Mouse (Mus musculus) left cerebral cortex, postnatal 10 days (tissue): Measurements from ENCODE around the gene Il4. TPM values are rescaled to one million over a fixed set of nuclear protein-coding genes. Genes with fewer than 3 reads are reported as not detected.
"Not testable (repeated sequence)": the region's sequence is repeated elsewhere in the genome, so short reads cannot be mapped to it uniquely, and the experiment has no call there.

Experiments used
- DNase-seq, 2 experiments: peaks; one replicate each; pipeline ENCODE4 v3.0.0; 2021 to 2022; ENCODE audit warnings: low spot score in 2 of 2, mixed read lengths in 1 of 2; ENCODE audit errors: extremely low spot score in 1 of 2
- intact Hi-C: fragments of 180-260 bp; cut with DNase I; formaldehyde crosslinking; loops from one replicate; pipeline ENCODE4 v1.15.1; 2025
- total RNA-seq, 2 experiments: library from RNA; stranded (reverse); gene quantifications; 2 replicates each; pipeline ENCODE4 v1.2.3; 2021

The Il4 gene
- total RNA-seq, 2 experiments from 2014 or later: not detected

DNA sequence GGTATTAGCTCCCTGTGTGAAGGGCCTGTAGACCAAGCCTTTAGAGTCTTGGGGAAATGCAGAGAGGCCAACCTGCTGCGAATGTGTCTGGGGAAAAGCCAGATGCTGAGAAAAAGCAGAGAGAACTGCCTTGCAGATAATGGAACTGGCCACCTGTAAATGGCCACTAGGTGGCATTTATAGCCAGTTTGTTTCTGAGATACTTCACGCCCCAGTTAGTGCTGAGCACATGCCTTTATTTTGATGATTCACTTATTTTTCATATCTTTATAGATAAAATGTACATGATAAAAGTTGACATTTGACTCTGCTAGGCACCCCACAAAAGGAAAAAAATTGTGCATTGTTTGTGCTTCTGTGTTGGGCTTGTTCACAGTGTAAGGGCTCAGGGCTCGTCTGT lies 33.6 kb downstream of the Il4 start:
- intact Hi-C loops: no loop called here
- no peak for DNase-seq

DNA sequence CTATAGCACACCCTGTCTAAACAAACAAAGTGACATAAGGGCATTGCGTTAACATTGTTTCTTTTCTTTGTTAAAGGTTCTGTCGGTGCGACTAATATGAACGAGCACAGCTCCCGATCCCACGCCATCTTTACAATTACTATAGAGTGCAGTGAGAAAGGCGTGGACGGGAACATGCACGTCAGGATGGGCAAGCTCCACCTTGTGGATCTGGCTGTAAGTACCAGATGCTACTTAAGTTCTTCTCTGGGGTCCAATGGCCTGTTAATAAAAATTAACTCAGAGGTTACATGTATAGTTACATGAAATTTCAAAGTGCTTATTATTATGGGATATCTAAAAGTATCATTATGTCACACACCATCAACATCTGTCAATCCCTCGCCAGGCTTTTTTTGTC lies 35.3 kb downstream of the Il4 start:
- DNase-seq: no peak
- intact Hi-C loops: no loop called here

DNA sequence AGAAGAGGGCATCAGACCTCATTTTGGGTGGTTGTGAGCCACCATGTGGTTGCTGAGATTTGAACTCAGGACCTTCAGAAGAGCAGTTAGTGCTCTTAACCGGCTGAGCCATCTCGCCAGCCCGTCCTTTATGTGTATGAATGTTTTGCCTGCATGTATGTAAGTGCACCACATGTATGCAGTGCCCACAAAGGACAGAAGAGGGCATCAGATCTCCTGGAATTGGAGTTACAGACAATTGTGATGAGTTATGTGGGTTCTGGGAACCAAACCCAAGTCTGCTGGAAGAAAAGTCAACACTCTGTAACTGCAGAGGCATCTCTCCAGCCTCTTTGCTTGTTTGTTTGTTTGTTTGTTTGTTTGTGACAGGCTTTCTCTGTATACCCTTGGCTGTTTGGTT lies 37.9 kb downstream of the Il4 start:
- intact Hi-C loops: no loop called here
- DNase-seq: no peak

DNA sequence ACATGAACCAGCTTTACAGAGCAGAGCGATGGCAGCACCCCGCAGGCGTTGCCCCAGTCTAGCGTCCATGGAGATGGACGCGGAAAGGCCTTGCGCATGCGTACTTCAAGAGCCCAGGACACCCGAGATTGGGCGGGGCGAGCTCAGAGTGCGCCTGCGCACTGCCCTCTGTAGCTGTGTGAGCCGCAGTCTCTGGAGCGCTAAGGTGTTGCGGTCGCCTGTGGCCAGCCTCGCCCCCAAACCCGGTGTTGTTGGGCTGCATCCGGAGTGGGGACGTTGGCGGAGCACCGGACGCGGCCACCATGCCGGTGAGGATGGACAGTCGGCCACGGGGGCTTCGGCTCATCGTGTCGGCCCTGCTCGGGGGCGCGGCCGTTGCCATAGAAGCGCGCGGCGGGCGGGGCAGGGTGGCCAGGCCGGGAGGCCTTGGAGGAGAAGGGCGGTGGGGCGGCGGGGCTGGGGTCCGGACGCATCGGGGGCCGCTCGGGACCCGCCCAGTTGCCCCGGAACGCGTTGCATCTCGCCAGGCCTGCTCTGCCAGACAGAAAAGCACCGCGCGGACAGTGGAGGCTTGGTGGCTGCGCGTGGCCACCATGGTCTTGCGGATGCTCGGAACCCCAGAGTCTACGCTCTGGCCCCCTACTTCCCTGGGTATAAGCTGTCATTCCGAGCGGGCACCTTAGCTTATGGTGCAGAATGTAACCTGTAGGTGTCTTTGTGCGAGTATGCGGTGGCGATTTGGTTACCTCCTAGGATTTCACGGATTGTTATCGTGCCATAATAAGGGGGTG lies 51.0 kb downstream of the Il4 start, which contains the start of gene Kif3a:
Kif3a (plus strand) TSS at position 156 of the 791 bp plus-strand sequence.
- DNase-seq: peak; percentile 91 to 95
- intact Hi-C loops: loop anchor here (5.0 kb wide), 2 partner anchors 35 to 95 kb away; partner anchors contain the start of gene Gm9837

DNA sequence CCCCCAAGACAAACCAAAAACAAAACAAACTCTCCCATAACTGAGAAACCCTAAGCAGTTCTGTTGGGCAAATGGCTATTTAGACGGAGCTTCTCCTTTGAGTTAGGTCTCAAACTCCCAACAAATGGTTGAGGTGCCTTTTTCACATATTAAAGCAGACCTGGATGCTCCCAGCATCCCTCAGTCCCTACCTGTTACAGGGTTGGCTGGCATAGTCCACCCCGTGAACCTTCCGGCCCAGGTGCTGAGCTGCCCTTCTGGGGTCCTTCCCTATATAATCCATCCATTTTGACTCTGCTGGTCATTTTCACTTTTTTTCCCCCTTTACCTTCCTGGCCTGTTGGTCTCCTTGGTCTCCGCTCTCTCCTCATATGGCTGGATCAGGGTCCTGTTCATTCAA lies 51.8 kb downstream of the Il4 start:
- intact Hi-C loops: loop anchor here (5.0 kb wide), 2 partner anchors 34 to 94 kb away; partner anchors contain the start of gene Gm9837

DNA sequence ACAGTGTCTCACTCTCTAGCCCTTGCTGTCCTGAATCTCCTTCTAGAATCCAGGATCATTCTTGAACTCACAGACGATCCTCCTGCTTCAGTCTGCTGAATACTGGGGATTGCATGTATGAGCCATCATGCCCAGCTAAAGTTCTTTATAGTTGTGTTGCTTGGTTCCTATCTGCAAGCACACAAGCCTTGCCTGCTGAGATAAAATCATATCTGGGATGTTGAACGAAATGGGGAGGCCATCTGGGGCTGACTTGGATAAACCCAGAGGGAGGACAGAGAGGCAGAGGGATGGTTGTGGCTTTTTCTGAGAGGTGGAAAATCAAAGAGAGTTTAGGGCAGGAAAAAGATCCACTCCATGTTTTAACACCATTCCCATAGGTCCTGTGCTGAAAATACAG lies 56.5 kb downstream of the Il4 start:
- DNase-seq: no peak
- intact Hi-C loops: no loop called here

More for the DNA sequence above, 51.8 kb downstream of the Il4 start:
- DNase-seq: no peak

DNA sequence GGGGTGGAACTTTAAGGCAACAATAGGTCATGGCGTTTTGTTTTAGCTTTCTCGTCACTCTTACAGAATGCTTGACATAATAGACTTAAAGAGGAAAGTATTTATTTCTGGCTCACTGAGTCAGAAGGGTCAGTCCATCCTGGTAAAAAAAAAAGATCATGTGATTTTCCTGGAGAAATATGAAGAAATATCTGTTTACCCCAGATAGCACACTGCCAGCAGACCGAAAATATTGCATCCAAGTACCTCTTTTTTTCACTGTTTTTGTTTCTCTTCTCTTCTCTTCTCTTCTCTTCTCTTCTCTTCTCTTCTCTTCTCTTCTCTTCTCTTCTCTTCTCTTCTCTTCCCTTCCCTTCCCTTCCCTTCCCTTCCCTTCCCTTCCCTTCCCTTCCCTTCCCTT lies 58.5 kb downstream of the Il4 start:
- DNase-seq, intact Hi-C loops: not testable (repeated sequence)

DNA sequence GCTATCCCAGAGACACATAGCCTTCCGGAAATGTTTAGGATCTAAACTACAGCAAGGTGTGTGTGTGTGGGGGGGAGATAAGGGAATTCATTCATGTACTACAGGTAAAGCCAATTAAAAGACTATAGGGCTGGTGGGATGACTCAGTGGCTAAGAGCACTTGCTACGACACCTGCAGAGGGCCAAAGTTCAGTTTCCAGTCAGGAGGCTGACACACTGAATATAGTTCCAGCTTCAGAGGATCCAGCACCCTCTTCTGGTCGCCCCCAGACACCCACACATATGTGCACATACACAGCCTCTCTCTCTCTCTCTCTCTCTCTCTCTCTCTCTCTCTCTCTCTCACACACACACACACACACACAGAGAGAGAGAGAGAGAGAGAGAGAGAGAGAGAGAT lies 60.5 kb downstream of the Il4 start:
- DNase-seq, intact Hi-C loops: not testable (repeated sequence)

DNA sequence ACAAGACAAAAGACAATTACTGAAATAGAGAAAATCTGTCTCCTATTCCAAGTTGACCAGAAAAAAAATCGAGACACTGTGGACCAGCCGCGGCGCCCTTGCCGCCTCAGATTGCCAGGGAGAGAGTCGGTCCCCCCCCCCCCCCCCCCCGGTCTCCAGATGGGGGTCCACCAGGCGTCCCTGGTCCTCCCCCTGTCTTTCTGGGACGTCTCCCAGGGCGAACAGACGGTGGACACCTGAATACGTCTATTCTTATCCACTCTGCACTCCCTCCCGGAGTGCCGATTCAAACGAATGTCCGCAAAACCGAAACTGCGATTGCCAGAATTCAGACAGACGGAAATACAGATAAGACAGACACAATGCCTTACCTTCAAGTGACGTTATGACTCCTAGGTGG lies 61.9 kb downstream of the Il4 start:
- DNase-seq, intact Hi-C loops: not testable (repeated sequence)

Other genes with a start within 250 kb of the Il4 start
- gene Leap2, start 195.5 kb downstream of the Il4 start, total RNA-seq: not detected
- 100 to 1,000 TPM; 560 to 578 TPM for gene Uqcrq, start 187.8 kb downstream of the Il4 start, total RNA-seq
- 1 to 10 TPM in 1 of 2 experiments, under 1 TPM in 1; 0.58 to 1.5 TPM for gene Gdf9, start 187.6 kb downstream of the Il4 start, total RNA-seq
- gene Gm10447, start 161.6 kb downstream of the Il4 start, total RNA-seq: not detected
- 1 to 10 TPM; 3.4 to 4.5 TPM for gene Shroom1, start 161.5 kb downstream of the Il4 start, total RNA-seq
- not detected for gene Gm9837, start 148.2 kb downstream of the Il4 start, total RNA-seq
- gene Gm9945, start 138.5 kb downstream of the Il4 start, total RNA-seq: 1 to 10 TPM; 1.1 to 2.1 TPM
- gene Sowaha, start 138.4 kb downstream of the Il4 start, total RNA-seq: 10 to 100 TPM; 43.8 to 50.1 TPM
- gene Sept8, start 99.4 kb downstream of the Il4 start, total RNA-seq: 100 to 1,000 TPM; 111 to 124 TPM
- 100 to 1,000 TPM; 164 to 169 TPM for gene Kif3a, start 51.3 kb downstream of the Il4 start, total RNA-seq
- not detected for gene Il13, start 16.0 kb upstream of the Il4 start, total RNA-seq
- gene Rad50, start 88.7 kb upstream of the Il4 start, total RNA-seq: 1 to 10 TPM; 9.4 to 9.7 TPM
- under 1 TPM in 1 of 2 experiments, not detected in 1; 0.30 TPM for gene Il5, start 102.1 kb upstream of the Il4 start, total RNA-seq
- gene Irf1, start 151.3 kb upstream of the Il4 start, total RNA-seq: 1 to 10 TPM; 2.3 to 3.3 TPM
- gene Gm17334, start 154.5 kb upstream of the Il4 start, total RNA-seq: under 1 TPM in 1 of 2 experiments, not detected in 1; 0.41 TPM
- 1 to 10 TPM in 1 of 2 experiments, under 1 TPM in 1; 0.85 to 1.5 TPM for gene Gm12216, start 240.6 kb upstream of the Il4 start, total RNA-seq